Mouse (Mus musculus): Measurements from ENCODE around the gene Snai1. TPM values are rescaled to one million over a fixed set of nuclear protein-coding genes. Genes with fewer than 3 reads are reported as not detected.

The Snai1 gene
- polyA plus RNA-seq, 1 experiment: 1.9 TPM

- TF ChIP-seq POLR2A (IDR thresholded peaks at IDR 0.05; ENCODE audit: borderline replicate concordance, control insufficient read depth, low read depth, low read length) (no peak), CTCF (IDR thresholded peaks at IDR 0.05; ENCODE audit: control insufficient read depth, insufficient read depth, low read length) (no peak)
- no peak overlapping the region for H3K27ac ChIP-seq (ENCODE audit: control insufficient read depth, insufficient read depth, low read depth, low read length, poor library complexity)
- WGBS: 62% methylated on average over 7 of the region's 7 CpGs
Observed at GRCm38 (mm10) chr2:167548961-167549360, 11.0 kb downstream of the Snai1 start.

GRCm38 (mm10) chr2:167550341-167550854 lies 12.4 kb downstream of the Snai1 start:
- H3K4me1 ChIP-seq (ENCODE audit: control insufficient read depth, insufficient read depth, low read length): no peaks in the 10 kb centered on the region; the same call in 1 of the 2 replicates
- WGBS: 79% methylated on average over 8 of the region's 8 CpGs
- no peak overlapping the region for H3K27ac ChIP-seq (ENCODE audit: control insufficient read depth, insufficient read depth, low read depth, low read length, poor library complexity)
- no peak overlapping the region for H3K4me3 ChIP-seq (replicated peaks; ENCODE audit: control insufficient read depth, low read depth, low read length)
- TF ChIP-seq CTCF (IDR thresholded peaks at IDR 0.05; ENCODE audit: control insufficient read depth, insufficient read depth, low read length): no peak
- no peak for TF ChIP-seq POLR2A (IDR thresholded peaks at IDR 0.05; ENCODE audit: borderline replicate concordance, control insufficient read depth, low read depth, low read length)

More at GRCm38 (mm10) chr2:167548961-167549360, 11.0 kb downstream of the Snai1 start:
- Histone ChIP-seq H3K4me1 (ENCODE audit: control insufficient read depth, insufficient read depth, low read length) (no peaks in the 10 kb centered on the region; the same call in 1 of the 2 replicates), H3K4me3 (replicated peaks; ENCODE audit: control insufficient read depth, low read depth, low read length) (no peak overlapping the region)

DNA sequence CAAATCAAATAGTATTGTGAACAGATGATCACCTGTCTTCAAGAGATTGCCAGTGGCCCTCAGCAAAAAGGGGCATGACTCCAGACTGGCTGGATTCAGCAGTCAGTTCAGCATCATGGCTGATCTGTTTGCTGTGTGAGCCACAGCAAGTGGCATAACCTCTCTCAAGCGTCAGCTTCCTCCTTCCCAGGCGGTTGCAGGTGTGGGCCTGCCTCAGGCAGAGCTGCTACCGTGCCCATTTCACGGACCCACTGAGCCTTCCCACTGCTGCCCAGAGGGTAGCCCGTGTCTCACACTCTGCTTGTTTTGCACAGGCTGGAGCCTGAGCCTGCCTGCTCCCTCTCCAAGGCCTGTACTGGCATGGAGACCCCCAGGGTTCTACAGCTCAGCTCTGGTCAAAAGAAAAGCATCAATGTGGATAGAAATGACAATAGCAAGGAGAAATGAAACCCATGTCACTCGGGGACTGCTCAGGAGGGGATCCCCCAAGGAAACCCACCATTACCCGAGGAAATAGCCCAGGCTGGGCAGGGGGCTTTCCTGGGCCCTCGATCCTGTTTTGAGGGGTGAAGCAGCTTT lies 13.4 kb downstream of the Snai1 start:
- TF ChIP-seq CTCF (IDR thresholded peaks at IDR 0.05; ENCODE audit: control insufficient read depth, insufficient read depth, low read length): no peak
- no peak for TF ChIP-seq POLR2A (IDR thresholded peaks at IDR 0.05; ENCODE audit: borderline replicate concordance, control insufficient read depth, low read depth, low read length)
- Histone ChIP-seq H3K4me1 (ENCODE audit: control insufficient read depth, insufficient read depth, low read length) (no peaks in the 10 kb centered on the region; the same call in 1 of the 2 replicates), H3K4me3 (replicated peaks; ENCODE audit: control insufficient read depth, low read depth, low read length) (no peak overlapping the region), H3K27ac (ENCODE audit: control insufficient read depth, insufficient read depth, low read depth, low read length, poor library complexity) (0 out of 2 replicates have a peak overlapping the region, but pooled peaks have one; percentile 5)
- WGBS: 44% methylated on average over 8 of the region's 8 CpGs

GRCm38 (mm10) chr2:167552292-167552691 lies 14.3 kb downstream of the Snai1 start:
- no peak overlapping the region for H3K4me3 ChIP-seq (replicated peaks; ENCODE audit: control insufficient read depth, low read depth, low read length)
- H3K4me1 ChIP-seq (ENCODE audit: control insufficient read depth, insufficient read depth, low read length): no peaks in the 10 kb centered on the region; the same call in 1 of the 2 replicates
- no peak for TF ChIP-seq CTCF (IDR thresholded peaks at IDR 0.05; ENCODE audit: control insufficient read depth, insufficient read depth, low read length)
- no peak for TF ChIP-seq POLR2A (IDR thresholded peaks at IDR 0.05; ENCODE audit: borderline replicate concordance, control insufficient read depth, low read depth, low read length)
- WGBS: 81% methylated on average over 4 of the region's 4 CpGs
- no peak overlapping the region for H3K27ac ChIP-seq (ENCODE audit: control insufficient read depth, insufficient read depth, low read depth, low read length, poor library complexity)

GRCm38 (mm10) chr2:167552927-167553402 lies 15.0 kb downstream of the Snai1 start:
- WGBS: 73% methylated on average over 11 of the region's 11 CpGs

GRCm38 (mm10) chr2:167555766-167556165 lies 17.8 kb downstream of the Snai1 start:
- Histone ChIP-seq H3K4me3 (replicated peaks; ENCODE audit: control insufficient read depth, low read depth, low read length) (no peak overlapping the region), H3K27ac (ENCODE audit: control insufficient read depth, insufficient read depth, low read depth, low read length, poor library complexity) (no peak overlapping the region), H3K4me1 (ENCODE audit: control insufficient read depth, insufficient read depth, low read length) (no peaks in the 10 kb centered on the region; the same call in 1 of the 2 replicates)
- WGBS: 49% methylated on average over 5 of the region's 5 CpGs
- TF ChIP-seq POLR2A (IDR thresholded peaks at IDR 0.05; ENCODE audit: borderline replicate concordance, control insufficient read depth, low read depth, low read length): no peak
- no peak for TF ChIP-seq CTCF (IDR thresholded peaks at IDR 0.05; ENCODE audit: control insufficient read depth, insufficient read depth, low read length)

More at GRCm38 (mm10) chr2:167552927-167553402, 15.0 kb downstream of the Snai1 start:
- Histone ChIP-seq H3K4me3 (replicated peaks; ENCODE audit: control insufficient read depth, low read depth, low read length) (no peak overlapping the region), H3K4me1 (ENCODE audit: control insufficient read depth, insufficient read depth, low read length) (no peaks in the 10 kb centered on the region; the same call in 1 of the 2 replicates), H3K27ac (ENCODE audit: control insufficient read depth, insufficient read depth, low read depth, low read length, poor library complexity) (no peak overlapping the region)
- no peak for TF ChIP-seq POLR2A (IDR thresholded peaks at IDR 0.05; ENCODE audit: borderline replicate concordance, control insufficient read depth, low read depth, low read length)
- no peak for TF ChIP-seq CTCF (IDR thresholded peaks at IDR 0.05; ENCODE audit: control insufficient read depth, insufficient read depth, low read length)

DNA sequence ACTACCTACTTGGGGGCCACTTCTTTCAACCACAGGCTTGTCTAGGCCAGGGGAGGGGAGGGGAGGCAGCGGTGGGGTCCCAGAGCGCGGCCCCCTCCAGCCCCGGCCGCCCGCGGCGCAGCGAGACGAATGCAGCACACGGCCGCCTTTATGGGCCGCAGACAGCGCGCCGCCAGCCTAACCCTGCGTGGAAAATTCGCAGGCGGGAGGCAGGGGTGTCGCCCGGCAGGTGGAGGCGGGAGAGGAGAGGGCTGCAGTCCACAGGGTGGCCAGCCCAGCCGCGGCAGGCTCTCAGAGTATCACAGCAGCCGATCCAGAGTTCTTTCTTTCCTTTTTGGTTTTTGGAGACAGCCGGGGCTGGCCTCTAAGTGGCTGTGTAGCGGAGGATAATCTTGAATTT lies 21.4 kb downstream of the Snai1 start:
- WGBS: 27% methylated on average over 27 of the region's 27 CpGs
- no peak overlapping the region for H3K4me3 ChIP-seq (replicated peaks; ENCODE audit: control insufficient read depth, low read depth, low read length)
- no peak overlapping the region for H3K27ac ChIP-seq (ENCODE audit: control insufficient read depth, insufficient read depth, low read depth, low read length, poor library complexity)
- TF ChIP-seq CTCF (IDR thresholded peaks at IDR 0.05; ENCODE audit: control insufficient read depth, insufficient read depth, low read length) (no peak), POLR2A (IDR thresholded peaks at IDR 0.05; ENCODE audit: borderline replicate concordance, control insufficient read depth, low read depth, low read length) (no peak)
- H3K4me1 ChIP-seq (ENCODE audit: control insufficient read depth, insufficient read depth, low read length): no peaks in the 10 kb centered on the region

DNA sequence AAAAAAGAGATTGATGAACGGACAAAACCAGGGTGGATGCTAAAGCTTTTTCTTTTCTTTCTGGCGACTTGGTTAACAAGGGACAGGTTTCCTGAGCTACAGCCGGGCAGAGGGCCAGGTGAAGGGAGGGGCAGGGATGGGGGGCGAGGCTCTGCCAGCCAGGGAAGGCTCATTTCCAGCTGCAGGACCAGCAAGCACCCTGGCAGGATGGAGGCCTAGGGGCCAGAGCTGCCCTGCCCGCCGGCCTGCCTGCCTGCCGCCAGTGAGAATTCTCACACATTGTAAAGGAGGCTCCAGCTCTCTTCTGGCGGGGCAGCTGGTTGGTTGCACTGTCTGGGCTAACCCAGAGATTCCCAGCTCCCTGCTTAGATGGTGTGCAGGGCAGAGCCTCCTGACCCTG lies 24.1 kb downstream of the Snai1 start:
- TF ChIP-seq POLR2A (IDR thresholded peaks at IDR 0.05; ENCODE audit: borderline replicate concordance, control insufficient read depth, low read depth, low read length): no peak
- TF ChIP-seq CTCF (IDR thresholded peaks at IDR 0.05; ENCODE audit: control insufficient read depth, insufficient read depth, low read length): no peak
- Histone ChIP-seq H3K27ac (ENCODE audit: control insufficient read depth, insufficient read depth, low read depth, low read length, poor library complexity) (no peak overlapping the region), H3K4me3 (replicated peaks; ENCODE audit: control insufficient read depth, low read depth, low read length) (no peak overlapping the region), H3K4me1 (ENCODE audit: control insufficient read depth, insufficient read depth, low read length) (no peaks in the 10 kb centered on the region)
- 18% methylated on average over 8 of the region's 8 CpGs for WGBS

Data from bone marrow, adult 2 months (tissue).